Mouse (Mus musculus) bone marrow macrophage, adult 2 months (primary cell): Measurements from ENCODE around the gene Lrrk1. TPM values are rescaled to one million over a fixed set of nuclear protein-coding genes. Genes with fewer than 3 reads are reported as not detected.

ENCODE experiments used
- H3K27ac ChIP-seq: 2 replicates; pipeline ENCODE4 v1.5.1; 2012; ENCODE audit warnings: low read depth, low read length; ENCODE audit not compliant: insufficient read depth
- H3K4me1 ChIP-seq: 2 replicates; pipeline ENCODE4 v1.6.1; 2012; ENCODE audit warnings: low read length; ENCODE audit not compliant: control insufficient read depth, insufficient read depth
- H3K4me3 ChIP-seq: 2 replicates; pipeline ENCODE4 v1.5.1; 2012; ENCODE audit warnings: mild to moderate bottlenecking, low read length, moderate library complexity; ENCODE audit not compliant: insufficient read depth
- CTCF ChIP-seq: IDR thresholded peaks from 2 replicates; pipeline ENCODE4 v1.5.1; 2012; ENCODE audit warnings: low read depth, mild to moderate bottlenecking, low read length, moderate library complexity
- POLR2A ChIP-seq: IDR thresholded peaks from 2 replicates; pipeline ENCODE4 v1.6.1; 2012; ENCODE audit warnings: mild to moderate bottlenecking, low read depth, low read length, borderline replicate concordance
- polyA plus RNA-seq: library from polyadenylated mRNA; stranded (reverse); fragments of >200 nt; gene quantifications from 2 replicates; pipeline ENCODE4 v1.2.4, GENCODE M21; 2012; ENCODE audit not compliant: missing spikeins, insufficient read depth, insufficient read length

The Lrrk1 gene
- polyA plus RNA-seq, 1 experiment, result 24.6 TPM

DNA sequence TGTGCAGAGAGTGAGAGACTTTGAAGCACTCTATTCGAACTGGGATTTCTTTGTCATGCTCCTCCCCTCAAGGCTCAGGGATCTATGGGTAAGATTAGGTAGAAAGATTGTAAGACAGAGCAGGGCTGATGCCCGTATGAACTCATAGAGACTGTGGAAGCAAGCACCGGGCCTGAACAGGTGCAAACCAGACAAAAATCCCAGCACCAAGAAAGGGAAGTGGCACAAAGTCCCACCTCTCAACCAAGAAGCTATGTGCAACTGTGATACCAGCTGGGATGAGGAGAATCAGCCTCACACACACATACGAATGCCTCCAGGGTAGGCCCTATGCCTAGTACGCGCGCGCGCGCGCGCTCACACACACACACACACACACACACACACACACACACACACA lies 2.3 kb downstream of the Lrrk1 start:
- Histone ChIP-seq H3K27ac (no peak overlapping the region), H3K4me3 (no peak overlapping the region), H3K4me1 (peaks cover 32% of the 10 kb centered on the region)
- TF ChIP-seq CTCF, result no peak
- no peak for TF ChIP-seq POLR2A

DNA sequence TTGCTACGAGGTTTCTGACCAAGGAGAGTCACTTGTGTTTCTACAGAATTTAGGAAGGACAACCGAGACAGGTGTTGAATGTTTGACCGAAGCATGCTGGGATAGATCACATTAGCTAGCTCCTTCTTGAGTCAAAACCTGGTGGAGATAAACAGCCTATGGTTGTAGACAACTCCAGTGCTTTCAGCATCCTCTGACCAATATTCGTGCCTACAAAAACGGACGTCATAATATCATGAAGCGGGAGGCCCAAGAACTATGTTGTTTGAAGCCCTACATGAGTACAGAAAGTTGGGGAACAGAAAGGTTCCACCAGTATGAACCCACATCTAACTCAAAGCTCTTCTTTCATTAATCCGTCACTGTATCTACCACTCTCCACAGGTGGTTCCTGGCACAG lies 3.3 kb downstream of the Lrrk1 start:
- Histone ChIP-seq H3K4me3 (peak overlapping the region; percentile 15; the same call in 1 of the 2 replicates), H3K27ac (no peak overlapping the region), H3K4me1 (peaks cover 32% of the 10 kb centered on the region)
- TF ChIP-seq POLR2A (no peak), CTCF (no peak)

DNA sequence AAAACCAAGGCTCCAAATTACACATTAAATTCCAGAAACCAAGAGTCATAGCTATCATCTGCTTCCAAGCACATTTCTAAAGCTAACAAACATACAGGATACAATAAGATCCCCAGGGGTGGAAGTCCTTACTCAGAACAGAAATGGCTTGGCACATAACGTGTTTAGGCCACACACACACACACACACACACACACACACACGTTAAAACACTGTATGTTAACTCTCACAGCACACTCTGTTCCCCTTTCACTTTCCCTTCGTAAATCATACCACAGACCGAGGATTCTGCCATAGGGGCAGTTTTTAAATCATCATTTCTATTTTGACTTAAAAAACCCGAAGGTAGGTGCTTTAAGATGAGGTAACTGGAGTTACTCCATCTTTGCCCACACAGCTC lies 3.9 kb downstream of the Lrrk1 start:
- Histone ChIP-seq H3K4me1 (peaks cover 32% of the 10 kb centered on the region), H3K4me3 (peak overlapping the region; percentile 55), H3K27ac (peak overlapping the region; percentile 44)
- no peak for TF ChIP-seq CTCF
- TF ChIP-seq POLR2A, result no peak

DNA sequence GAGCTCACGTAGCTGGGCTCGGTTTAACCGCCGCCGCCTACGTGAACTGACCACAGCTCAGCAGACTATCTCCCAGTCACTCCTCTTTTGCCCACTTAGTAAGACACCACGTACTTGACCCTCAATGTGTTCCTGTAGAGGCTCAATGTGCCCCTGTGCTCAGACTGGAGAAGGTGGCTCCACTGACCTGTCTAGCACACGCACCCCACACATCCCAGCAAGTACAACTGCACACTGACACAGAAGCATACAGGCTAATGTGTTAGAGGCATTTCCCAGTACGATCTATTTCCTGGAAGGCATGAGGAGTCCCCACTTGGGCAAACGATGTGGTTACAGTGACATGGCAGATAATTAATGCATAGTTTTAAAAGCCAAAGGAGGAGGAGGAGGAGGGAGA lies 11.6 kb downstream of the Lrrk1 start:
- Histone ChIP-seq H3K4me1 (no peaks in the 10 kb centered on the region), H3K27ac (no peak overlapping the region), H3K4me3 (no peak overlapping the region)
- TF ChIP-seq POLR2A, result no peak
- no peak for TF ChIP-seq CTCF

DNA sequence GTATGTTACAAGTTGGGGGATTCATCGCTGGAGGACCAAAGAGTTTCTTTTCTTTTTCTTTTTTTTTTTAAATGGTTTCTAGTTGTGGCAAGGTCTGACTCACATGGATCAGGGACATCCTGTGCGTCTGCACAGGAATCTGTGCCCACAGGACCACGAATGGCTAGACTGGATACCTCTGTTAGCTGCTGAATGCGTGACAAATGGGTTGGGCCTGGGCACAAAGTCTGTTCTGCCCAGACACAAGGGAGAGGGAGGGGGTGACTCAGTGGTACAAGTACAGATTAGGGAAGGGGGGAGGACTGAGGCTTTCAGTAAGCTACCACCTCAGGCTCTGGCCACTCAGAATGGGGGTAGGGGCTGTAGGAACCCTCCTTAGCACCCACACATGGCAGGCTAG lies 12.4 kb downstream of the Lrrk1 start:
- no peaks in the 10 kb centered on the region for H3K4me1 ChIP-seq
- TF ChIP-seq POLR2A, result no peak
- no peak for TF ChIP-seq CTCF
- H3K4me3 ChIP-seq, result no peak overlapping the region
- no peak overlapping the region for H3K27ac ChIP-seq

DNA sequence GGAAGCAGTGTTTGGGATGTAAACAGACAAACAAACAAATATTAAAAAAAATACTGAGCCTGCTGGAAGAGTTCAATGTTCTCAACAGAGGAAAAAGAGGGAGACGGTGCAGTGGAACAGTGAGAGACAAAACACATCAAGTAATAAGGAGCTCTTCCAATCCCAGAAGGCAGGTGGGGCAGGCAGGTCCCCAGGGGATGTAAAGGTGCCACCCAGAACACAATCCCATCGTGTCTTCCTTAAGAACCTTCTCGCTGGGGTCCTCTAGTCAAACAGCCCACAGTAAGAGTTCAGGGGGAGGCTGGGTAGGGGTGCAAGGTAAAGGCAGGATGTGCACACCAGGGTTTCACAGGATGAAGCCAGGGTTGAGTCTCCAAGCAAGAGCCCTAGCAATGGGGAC lies 14.8 kb downstream of the Lrrk1 start:
- Histone ChIP-seq H3K27ac (no peak overlapping the region), H3K4me3 (no peak overlapping the region), H3K4me1 (peaks cover 9% of the 10 kb centered on the region)
- TF ChIP-seq POLR2A (no peak), CTCF (no peak)

DNA sequence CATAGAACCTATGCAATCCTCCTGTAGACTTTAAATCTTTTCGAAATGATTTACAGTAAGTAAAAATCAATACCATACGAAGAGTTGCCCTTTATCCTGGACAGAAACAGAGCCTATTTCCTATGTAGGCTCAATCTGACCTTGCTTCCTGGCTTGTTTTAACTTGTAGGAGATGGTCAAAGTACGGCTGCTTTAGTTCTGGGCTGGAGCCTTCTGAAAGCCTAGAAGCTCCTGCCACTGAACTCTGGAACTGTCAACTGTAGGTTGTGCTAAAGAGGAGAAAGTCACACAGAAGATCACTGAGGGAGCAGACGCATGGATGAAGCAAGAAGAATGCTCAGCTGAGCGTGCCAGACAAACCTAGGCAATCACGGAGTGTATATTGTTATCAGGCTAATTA lies 17.2 kb downstream of the Lrrk1 start:
- Histone ChIP-seq H3K4me3 (no peak overlapping the region), H3K27ac (no peak overlapping the region), H3K4me1 (peaks cover 9% of the 10 kb centered on the region)
- TF ChIP-seq POLR2A (no peak), CTCF (no peak)

DNA sequence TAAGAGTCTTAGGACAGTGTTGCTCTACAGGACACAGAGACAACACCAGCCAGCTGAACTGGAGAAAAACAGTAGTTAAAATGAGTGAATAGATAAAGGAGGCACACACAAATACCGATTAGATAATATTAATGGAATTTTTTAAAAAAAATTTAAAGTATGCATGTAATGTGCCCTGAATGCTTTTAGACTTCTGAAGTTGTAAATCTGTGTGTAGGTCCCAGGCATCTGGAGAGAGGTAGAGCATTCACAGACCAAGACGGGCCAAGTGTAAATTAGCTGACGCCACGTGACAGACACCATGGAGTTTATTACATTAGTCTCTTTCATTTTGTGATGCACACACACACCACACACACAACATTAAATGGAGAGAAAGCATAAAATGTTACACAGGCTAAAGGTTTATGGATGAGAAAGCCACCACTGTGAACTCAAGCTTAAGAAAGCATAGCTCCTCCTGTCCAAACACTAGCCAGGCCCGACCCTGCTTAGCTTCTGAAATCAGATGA lies 18.2 kb downstream of the Lrrk1 start:
- H3K4me3 ChIP-seq, result no peak overlapping the region
- H3K27ac ChIP-seq, result no peak overlapping the region
- no peak for TF ChIP-seq CTCF
- TF ChIP-seq POLR2A, result no peak
- peaks cover 9% of the 10 kb centered on the region for H3K4me1 ChIP-seq

DNA sequence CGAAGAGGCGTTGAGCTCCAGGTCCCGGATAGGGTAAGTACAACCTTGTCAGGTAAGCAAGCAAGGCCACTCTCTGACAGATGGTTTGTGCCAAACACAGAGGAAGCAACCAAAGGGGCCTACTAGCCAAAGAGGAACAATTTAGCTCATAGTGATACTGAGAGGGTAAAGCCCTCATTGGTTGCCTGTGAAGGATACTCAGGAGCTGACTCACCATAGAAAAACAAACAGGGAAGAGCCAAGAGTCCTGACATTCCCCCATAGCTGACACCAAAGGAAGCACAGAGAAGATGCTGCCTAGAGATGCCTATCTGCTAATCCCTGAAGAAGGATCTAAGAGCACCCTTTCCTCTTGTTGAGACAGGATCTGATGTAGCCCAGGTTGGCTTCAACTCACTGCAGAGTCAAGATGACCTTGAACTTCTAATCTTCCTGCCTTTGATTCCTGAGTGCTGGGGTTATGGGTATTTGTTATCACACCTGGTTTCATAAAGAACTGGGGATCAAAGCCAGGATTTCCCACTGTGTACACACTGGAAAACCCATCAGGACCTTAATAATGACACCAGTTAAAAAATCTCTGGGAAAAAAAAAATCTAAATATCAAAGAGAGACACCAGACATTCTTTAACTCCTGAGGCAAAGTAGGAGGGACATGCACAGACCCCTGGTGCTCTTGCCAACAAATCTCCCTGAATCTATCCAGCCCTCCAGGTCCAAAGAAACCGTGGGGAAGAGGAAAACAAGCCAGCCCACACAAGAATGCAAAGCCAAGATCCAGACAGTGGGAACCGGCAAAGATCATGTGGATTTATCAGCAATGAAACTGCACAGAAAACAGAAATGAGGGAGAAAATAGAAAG lies 18.8 kb downstream of the Lrrk1 start:
- TF ChIP-seq POLR2A, result no peak
- H3K27ac ChIP-seq, result no peak overlapping the region
- H3K4me1 ChIP-seq, result peaks cover 9% of the 10 kb centered on the region
- H3K4me3 ChIP-seq, result no peak overlapping the region

DNA sequence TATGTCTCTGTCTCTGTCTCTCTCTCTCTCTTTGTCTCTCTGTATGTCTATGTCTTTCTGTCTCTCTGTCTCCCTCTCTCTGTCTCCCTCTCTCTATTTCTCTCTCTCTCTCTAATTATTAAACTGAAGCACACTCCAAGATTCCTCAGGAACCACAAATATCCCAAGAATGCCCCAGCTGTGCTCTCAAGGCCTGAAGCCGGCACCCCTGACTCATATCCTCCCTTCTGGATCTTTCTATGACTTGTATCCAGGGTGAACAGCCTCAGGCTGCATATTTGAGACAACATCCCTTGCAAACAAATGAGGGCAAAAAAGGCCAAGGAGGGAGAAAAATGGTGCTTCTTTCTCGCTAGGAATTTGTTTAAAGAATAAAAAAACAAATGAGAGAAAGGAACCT lies 22.2 kb downstream of the Lrrk1 start, which contains the start of gene Gm10974:
Gene Gm10974, plus strand, starts transcription at position 2 of the 400 bp plus-strand sequence.
- TF ChIP-seq CTCF (no peak), POLR2A (no peak)
- no peak within 1 kb of the TSS for H3K27ac ChIP-seq
- peaks cover 9% of the 10 kb centered on the region for H3K4me1 ChIP-seq
- no peak within 1 kb of the TSS for H3K4me3 ChIP-seq
